Mouse (Mus musculus) kidney, adult 2 months (tissue): Measurements from ENCODE around the gene Nectin4. TPM values are rescaled to one million over a fixed set of nuclear protein-coding genes. Genes with fewer than 3 reads are reported as not detected.

Source experiments
- DNase-seq: peaks from one replicate; pipeline ENCODE4 v3.0.0; 2021
- H3K27ac ChIP-seq: fragments of 200-500 bp; 2 replicates; pipeline ENCODE4 v1.5.1; 2012; ENCODE audit warnings: low read depth, low read length, control low read depth, inconsistent platforms; ENCODE audit not compliant: insufficient read depth
- H3K27me3 ChIP-seq: fragments of 200-500 bp; replicated peaks from 2 replicates; pipeline ENCODE4 v1.6.1; 2012; ENCODE audit warnings: mild to moderate bottlenecking, moderate library complexity, low read length, inconsistent platforms; ENCODE audit not compliant: control insufficient read depth, insufficient read depth
- H3K36me3 ChIP-seq: fragments of 200-500 bp; 2 replicates; pipeline ENCODE4 v1.6.1; 2012; ENCODE audit warnings: mild to moderate bottlenecking, moderate library complexity, low read length, inconsistent platforms; ENCODE audit not compliant: control insufficient read depth, insufficient read depth
- H3K4me1 ChIP-seq: fragments of 200-500 bp; 2 replicates; pipeline ENCODE4 v1.6.1; 2011; ENCODE audit warnings: low read length; ENCODE audit not compliant: control insufficient read depth, insufficient read depth
- H3K4me3 ChIP-seq: fragments of 200-500 bp; 2 replicates; pipeline ENCODE4 v1.5.1; 2011; ENCODE audit warnings: mild to moderate bottlenecking, low read depth, low read length, control low read depth; ENCODE audit not compliant: insufficient read depth
- CTCF ChIP-seq: fragments of 200-500 bp; conservative IDR thresholded peaks from 2 replicates; pipeline ENCODE4 v1.5.1; 2011; ENCODE audit warnings: low read depth, mild to moderate bottlenecking, control low read depth, low read length, moderate library complexity, mixed read lengths; ENCODE audit not compliant: insufficient read depth, insufficient read length
- POLR2A ChIP-seq: fragments of 200-500 bp; IDR thresholded peaks from one replicate; pipeline ENCODE4 v1.6.1; 2011; ENCODE audit warnings: low read depth, low read length, control low read depth
- WGBS: fragments of 180-500 bp; shearing (Covaris S2); methylation state at CpG from one replicate; pipeline ENCODE4 v1.1.7; 2018; 5-methylcytosine and 5-hydroxymethylcytosine counted together
- polyA plus RNA-seq: library from polyadenylated mRNA; depleted of rRNA; stranded (reverse); fragments of >200 nt; gene quantifications from 2 replicates; pipeline ENCODE4 v1.2.3, GENCODE M21; 2012

Gene Nectin4
- polyA plus RNA-seq, 1 experiment = 2.3 TPM

DNA sequence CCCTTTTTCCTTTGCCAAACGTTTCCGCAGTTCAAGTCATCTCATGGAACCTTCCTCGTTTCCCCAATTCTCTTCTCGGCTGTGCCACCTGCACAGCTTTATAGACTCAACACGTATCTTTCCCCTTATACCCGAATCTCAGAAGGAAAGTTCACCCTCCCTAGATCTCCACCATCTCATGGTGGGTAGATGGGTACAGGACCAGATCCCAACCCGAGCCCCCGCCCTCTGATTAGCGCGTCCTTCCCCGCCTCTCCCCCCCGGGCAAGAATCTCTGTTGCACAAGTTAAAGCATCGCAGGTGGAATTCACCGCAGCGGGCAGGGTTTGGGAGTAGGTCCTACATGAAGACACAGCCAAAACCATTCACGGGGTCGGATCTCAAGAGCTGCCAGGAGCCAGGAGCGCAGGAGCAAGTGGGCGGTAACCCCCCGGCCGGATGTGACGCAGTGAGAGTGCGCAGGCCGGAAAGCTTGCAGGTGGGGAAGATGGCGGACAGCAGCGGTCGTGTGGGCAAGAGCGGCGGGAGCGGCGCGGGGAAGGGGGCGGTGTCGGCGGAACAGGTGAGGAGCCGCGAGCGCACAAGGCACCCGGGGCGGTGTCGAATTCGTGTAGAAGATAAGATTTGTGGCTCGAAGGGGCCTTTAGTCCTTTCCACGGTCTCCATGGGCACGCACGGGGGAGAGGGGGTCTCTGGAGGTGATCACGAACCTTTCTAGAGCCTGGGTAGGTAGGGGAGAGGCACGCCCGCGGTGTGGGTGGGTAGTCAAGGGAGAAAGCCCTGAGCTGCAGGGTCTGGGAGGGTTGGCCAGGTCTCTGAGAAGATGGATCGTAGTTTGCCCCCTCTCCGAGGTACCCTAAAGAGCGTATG lies 24.4 kb upstream of the Nectin4 start, which contains the start of the genes Nit1 and Pfdn2:
Gene Nit1 (minus strand): TSS at position 422 of the 870 bp plus-strand sequence.
Gene Pfdn2 (plus strand): TSS at position 446 of the 870 bp plus-strand sequence.
- under 1% methylated on average over 53 of the region's 53 CpGs for WGBS
- H3K36me3 ChIP-seq = peaks cover 3% of the 10 kb centered on the region; the same call in 1 of the 2 replicates
- TF ChIP-seq CTCF = no peak
- TF ChIP-seq POLR2A = peak; percentile 56
- H3K27me3 ChIP-seq = no peaks in the 10 kb centered on the region
- DNase-seq = peak; percentile 95
- H3K27ac ChIP-seq = peak within 1 kb of the TSS; percentile 46
- H3K4me1 ChIP-seq = peaks cover 24% of the 10 kb centered on the region; the same call in 1 of the 2 replicates
- peak within 1 kb of the TSS; percentile 81 for H3K4me3 ChIP-seq

GRCm38 (mm10) chr1:171346095-171346450 lies 23.8 kb upstream of the Nectin4 start:
- Histone ChIP-seq H3K4me1 (peaks cover 24% of the 10 kb centered on the region; the same call in 1 of the 2 replicates), H3K36me3 (no peaks in the 10 kb centered on the region; the same call in 1 of the 2 replicates), H3K27ac (peak overlapping the region; percentile 46), H3K4me3 (peak overlapping the region; percentile 81), H3K27me3 (no peaks in the 10 kb centered on the region)
- TF ChIP-seq POLR2A (no peak), CTCF (no peak)
- no peak for DNase-seq
- 2% methylated on average over 14 of the region's 14 CpGs for WGBS

GRCm38 (mm10) chr1:171348665-171349064 lies 21.2 kb upstream of the Nectin4 start:
- Histone ChIP-seq H3K36me3 (no peaks in the 10 kb centered on the region), H3K27me3 (no peaks in the 10 kb centered on the region), H3K4me1 (peaks cover 11% of the 10 kb centered on the region; the same call in 1 of the 2 replicates), H3K4me3 (no peak overlapping the region), H3K27ac (no peak overlapping the region)
- 74% methylated on average over 3 of the region's 3 CpGs for WGBS
- TF ChIP-seq CTCF (no peak), POLR2A (no peak)
- DNase-seq = no peak

GRCm38 (mm10) chr1:171349210-171349609 lies 20.7 kb upstream of the Nectin4 start:
- Histone ChIP-seq H3K4me3 (no peak overlapping the region), H3K4me1 (peaks cover 11% of the 10 kb centered on the region; the same call in 1 of the 2 replicates), H3K27me3 (no peaks in the 10 kb centered on the region), H3K36me3 (no peaks in the 10 kb centered on the region), H3K27ac (no peak overlapping the region)
- TF ChIP-seq POLR2A = no peak
- no peak for TF ChIP-seq CTCF
- DNase-seq = no peak
- 60% methylated on average over 2 of the region's 2 CpGs for WGBS

- Histone ChIP-seq H3K27ac (no peak overlapping the region), H3K36me3 (no peaks in the 10 kb centered on the region), H3K4me1 (no peaks in the 10 kb centered on the region; the same call in 1 of the 2 replicates), H3K27me3 (no peaks in the 10 kb centered on the region), H3K4me3 (no peak overlapping the region)
- TF ChIP-seq POLR2A (no peak), CTCF (peak; percentile 66)
- DNase-seq = peak; percentile 33
- WGBS = 75% methylated on average over 5 of the region's 5 CpGs
Observed at GRCm38 (mm10) chr1:171355812-171356340, 14.0 kb upstream of the Nectin4 start.

- TF ChIP-seq CTCF = no peak
- no peak for TF ChIP-seq POLR2A
- no peak overlapping the region for H3K4me3 ChIP-seq
- H3K27me3 ChIP-seq = no peaks in the 10 kb centered on the region
- H3K36me3 ChIP-seq = no peaks in the 10 kb centered on the region
- 74% methylated on average over 2 of the region's 2 CpGs for WGBS
- DNase-seq = no peak
- H3K27ac ChIP-seq = no peak overlapping the region
- H3K4me1 ChIP-seq = no peaks in the 10 kb centered on the region; the same call in 1 of the 2 replicates
Observed at GRCm38 (mm10) chr1:171356814-171357213, 13.1 kb upstream of the Nectin4 start.

- WGBS = 57% methylated on average over 4 of the region's 4 CpGs
- H3K36me3 ChIP-seq = no peaks in the 10 kb centered on the region
- peak; percentile 37 for DNase-seq
- no peak overlapping the region for H3K4me3 ChIP-seq
- H3K27me3 ChIP-seq = no peaks in the 10 kb centered on the region
- H3K4me1 ChIP-seq = no peaks in the 10 kb centered on the region; the same call in 1 of the 2 replicates
- H3K27ac ChIP-seq = no peak overlapping the region
- TF ChIP-seq CTCF (peak; percentile 37; the same call in 1 of the 2 replicates), POLR2A (no peak)
Observed at GRCm38 (mm10) chr1:171358421-171358820, 11.5 kb upstream of the Nectin4 start.
